Mouse (Mus musculus): ENCODE results near the gene Magea8.
"Not testable (repeated sequence)": the region's sequence is repeated elsewhere in the genome, so short reads cannot be mapped to it uniquely, and the experiment has no call there.

The Magea8 gene

DNA sequence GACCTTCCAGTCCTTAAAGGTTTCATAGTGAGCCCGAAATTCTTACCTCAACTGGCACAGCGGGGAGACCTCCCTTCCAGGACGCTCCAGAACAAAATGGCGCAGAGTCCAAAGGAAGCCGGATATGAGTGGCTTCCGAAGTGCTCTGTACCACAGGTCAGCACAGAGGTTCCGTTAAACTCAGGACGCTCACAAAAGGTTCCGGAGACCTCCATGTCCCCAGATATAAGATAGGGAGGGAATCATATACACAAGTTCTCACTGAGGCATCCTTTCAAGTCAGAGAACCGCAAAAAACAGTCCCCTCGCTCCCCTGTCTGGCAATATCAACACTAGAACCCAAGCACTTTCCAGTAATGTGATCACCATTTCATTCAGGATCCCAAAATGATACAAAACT is at the start of gene Magea8:
TSS of gene Magea8 (minus strand) at position 101 of the 400 bp plus-strand sequence.
- not testable (repeated sequence) for DNase-seq

GRCm38 (mm10) chrX:154949405-154949804 is 46.2 kb downstream of the Magea8 start, which contains the start of gene Magea3:
Gene Magea3, minus strand, starts transcription at chrX:154949505.
- DNase-seq = not testable (repeated sequence)

- DNase-seq = not testable (repeated sequence)
These were observed 59.8 kb downstream of the Magea8 start, which contains the start of gene Magea6 for GRCm38 (mm10) chrX:154935887-154936286. Gene Magea6, minus strand, starts transcription at chrX:154935987.

Measured in kidney, postnatal 25 days (tissue).